Mouse (Mus musculus): ENCODE results near the gene Amigo1.
A peak's percentile ranks its signal among the peaks of the same experiment; 100 is the strongest.
"Not testable (repeated sequence)": the region's sequence is repeated elsewhere in the genome, so short reads cannot be mapped to it uniquely, and the experiment has no call there.

Amigo1 gene

GRCm38 (mm10) chr3:108209946-108210770 is 24.0 kb downstream of the Amigo1 start:
- DNase-seq (ENCODE audit: low spot score in 2 of 2), result peak; percentile 84 to 91

- DNase-seq (ENCODE audit: low spot score in 2 of 2), result no peak
Observed at GRCm38 (mm10) chr3:108210771-108211139, 24.6 kb downstream of the Amigo1 start, which contains the start of gene Atxn7l2. Gene Atxn7l2 (minus strand): TSS chr3:108210934.

- DNase-seq (ENCODE audit: low spot score in 2 of 2), result no peak
Observed at GRCm38 (mm10) chr3:108211845-108212244, 25.7 kb downstream of the Amigo1 start.

DNA sequence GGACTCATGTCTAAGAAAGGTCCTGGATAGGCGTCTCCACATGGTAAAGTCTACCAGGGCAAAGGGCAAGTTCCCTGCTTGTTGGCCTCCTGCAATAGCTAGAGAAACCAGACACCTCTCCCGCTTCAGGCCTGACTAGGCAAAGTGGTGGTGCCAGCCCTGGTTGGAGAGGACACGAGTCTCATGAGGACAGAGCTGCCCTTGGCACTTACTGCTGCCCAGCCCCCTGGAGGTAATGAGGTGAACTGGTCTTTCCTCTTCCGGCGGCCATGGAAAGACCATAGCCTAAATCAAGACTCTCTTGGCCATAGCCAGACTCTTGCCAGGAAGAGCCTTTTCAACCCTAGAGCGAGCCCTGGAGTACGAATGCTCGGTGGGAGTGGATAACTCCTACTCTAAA is 26.3 kb downstream of the Amigo1 start:
- DNase-seq (ENCODE audit: low spot score in 2 of 2), result no peak

DNA sequence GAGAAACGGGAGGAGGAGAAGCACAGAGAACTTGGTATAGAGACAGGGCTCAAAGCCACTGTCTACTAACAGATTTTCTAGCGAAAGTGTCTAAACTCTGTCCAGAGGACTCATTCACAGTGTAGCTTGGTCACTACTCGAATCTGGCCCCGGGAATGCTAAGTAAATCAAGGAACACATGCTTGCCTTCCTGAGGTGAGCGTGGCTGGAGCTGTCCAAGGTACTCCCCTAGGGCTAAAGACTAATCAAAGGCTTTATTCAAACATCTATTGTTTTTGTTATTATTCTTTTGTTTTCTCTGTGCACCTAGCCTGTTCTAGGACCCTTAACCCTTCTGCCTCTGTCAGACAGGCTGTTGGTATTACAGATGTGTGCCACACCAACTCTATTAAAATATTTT is 28.6 kb downstream of the Amigo1 start:
- DNase-seq (ENCODE audit: low spot score in 2 of 2), result no peak

DNA sequence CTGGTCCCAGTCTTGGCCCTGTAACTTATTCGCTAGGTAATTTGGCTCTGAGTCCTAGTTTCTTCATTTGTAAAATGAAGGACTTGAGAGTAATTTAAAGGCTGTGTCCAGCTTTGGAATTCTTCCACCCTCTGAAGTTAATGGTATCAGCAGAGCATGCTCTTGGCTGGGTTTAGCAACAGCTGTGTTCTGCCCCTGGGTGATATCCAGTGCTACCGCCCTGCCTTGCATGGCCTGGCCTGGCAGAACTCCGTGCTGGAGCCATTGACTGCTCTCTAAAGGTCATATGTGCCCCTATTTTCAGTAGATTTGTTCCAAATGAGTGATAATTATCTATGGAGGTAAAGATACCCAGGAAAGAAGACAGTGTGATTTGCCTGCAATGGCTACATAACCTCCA is 34.5 kb downstream of the Amigo1 start:
- no peak for DNase-seq (ENCODE audit: low spot score in 2 of 2)

DNA sequence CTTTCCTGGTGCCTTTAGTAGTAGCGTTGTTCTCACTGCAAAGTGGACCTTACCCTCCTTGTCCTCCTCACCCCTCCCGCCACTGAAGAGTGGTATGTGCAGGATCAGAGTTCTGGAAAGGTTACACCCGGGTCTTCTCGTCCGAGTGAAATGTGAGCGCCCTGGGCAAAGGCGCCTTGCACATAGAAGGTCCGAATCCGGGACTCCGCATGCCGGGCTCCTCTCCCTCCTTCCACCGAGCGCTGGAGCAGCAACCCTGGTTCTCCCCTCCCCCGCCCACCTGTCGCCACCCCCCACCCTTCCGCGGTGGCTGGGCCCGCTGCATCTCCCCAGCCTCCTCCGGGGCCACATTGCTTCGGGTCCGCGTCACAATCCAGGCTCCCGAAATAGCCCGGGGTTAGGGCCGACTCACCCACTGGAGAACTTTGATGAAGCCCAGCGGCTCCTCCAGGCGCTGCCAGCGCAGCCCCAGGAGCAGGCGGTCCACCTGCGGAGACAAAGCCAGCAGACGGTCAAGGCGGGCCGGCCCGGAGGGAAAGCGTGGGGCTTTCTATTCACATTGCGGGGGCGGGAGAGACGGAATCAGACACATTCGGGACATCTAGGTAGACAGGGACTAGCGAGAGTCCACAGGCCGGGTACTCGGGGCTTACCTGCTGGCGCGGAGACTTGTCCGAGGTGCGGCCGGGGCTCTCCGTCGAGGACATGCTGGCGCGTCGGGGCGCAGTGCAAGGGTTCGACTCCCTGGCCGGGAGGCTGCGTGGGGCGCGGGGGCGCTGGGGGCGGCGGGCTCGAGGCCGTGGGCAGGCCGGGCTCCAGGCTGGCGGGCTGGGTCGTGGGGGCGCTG is 39.8 kb downstream of the Amigo1 start:
- DNase-seq (ENCODE audit: low spot score in 2 of 2), result peak in 1 of 2 experiments; percentile 38

- DNase-seq (ENCODE audit: low spot score in 2 of 2), result peak in 1 of 2 experiments; percentile 35
Observed at GRCm38 (mm10) chr3:108226558-108227350, 40.6 kb downstream of the Amigo1 start, which contains the start of gene Sypl2. Gene Sypl2 (minus strand): TSS chr3:108226648.

DNA sequence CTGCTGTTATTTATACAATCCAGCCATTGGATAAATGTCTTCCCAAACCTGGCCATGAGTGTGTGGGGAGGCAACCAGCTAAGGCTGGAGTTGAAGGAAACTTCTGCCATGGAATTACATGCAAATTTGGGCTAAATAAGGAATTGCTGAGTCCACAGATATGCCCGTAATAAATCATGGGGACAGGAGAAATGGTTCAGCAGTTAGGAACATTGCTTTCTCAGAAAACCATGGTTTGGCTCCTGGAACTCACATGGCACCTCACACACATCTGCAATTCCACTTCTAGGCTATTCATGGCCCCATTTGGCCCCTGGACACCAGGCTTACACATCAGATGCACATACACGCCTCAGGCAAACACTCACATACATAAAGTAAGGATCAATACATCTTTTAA is 41.4 kb downstream of the Amigo1 start:
- DNase-seq (ENCODE audit: low spot score in 2 of 2), result no peak

DNA sequence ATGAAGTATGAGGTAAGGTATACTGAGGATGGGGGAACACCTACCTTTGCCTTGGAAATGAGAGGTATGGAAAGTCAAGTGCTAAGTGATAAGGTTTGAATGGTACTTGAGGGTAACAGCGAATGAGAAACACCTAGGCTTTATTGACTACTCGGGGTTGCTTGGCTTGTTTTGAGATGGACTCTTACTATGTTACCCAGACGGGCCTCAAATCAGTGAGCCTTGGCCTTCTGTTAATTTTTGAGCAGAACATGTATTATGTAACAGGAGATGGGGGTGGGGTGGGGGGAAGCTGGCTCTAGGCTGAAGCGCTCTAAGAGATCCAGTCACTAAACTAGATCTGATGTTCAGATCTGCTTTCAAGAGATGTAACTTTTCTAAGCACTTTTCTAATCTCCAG is 45.5 kb downstream of the Amigo1 start:
- no peak for DNase-seq (ENCODE audit: low spot score in 2 of 2)

DNA sequence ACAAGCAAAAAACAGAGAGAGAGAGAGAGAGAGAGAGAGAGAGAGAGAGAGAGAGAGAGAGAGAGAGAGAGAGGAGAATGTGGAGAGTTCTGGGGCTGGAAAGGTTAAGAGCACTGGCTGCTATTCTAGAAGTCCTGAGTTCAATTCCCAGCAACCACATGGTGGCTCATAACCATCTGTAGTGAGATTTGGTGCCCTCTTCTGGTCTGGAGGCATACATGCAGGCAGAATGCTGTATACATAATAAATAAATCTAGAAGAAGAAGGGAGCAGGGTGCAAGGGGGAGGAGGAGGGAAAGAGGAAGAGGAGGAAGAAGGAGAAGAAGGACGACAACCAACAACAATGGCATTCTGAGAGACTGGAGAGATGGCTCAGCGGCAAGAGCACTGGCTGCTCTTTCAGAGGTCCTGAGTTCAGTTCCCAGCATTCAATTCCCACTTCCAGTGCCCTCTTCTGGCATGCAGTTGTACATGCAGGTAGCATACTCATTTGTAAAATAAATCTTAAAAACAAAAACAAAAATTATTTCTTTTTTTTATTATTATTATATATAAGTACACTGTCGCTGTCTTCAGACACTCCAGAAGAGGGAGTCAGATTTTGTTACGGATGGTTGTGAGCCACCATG is 51.5 kb downstream of the Amigo1 start:
- not testable (repeated sequence) for DNase-seq (ENCODE audit: low spot score in 2 of 2)

DNA sequence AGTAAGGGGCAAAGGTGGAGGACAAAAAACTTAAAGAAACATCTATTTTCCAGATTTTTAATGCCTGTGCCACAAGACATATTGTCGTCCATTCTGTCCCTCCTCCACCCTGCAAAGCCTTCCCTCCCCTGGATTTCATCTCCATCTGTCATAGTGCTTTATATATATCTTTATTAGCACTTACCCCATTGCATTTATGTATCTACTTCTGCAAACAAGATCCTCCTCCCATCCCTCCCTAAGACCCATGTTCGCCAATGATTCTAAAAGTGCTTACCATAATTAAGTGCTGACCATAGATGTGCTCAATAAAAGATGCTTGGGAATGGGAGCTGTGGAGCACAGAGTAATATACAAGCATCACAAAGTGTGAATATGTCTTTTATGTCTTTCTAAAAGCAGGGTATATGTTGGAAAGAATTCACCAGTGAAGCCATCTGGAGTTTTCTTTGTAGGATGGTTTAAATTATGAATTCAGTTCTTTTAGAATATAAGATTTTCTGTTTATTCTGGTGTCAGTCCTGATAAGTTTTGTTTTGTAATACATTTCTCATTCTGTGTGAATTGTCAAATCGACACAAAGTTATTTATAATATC is 55.2 kb downstream of the Amigo1 start:
- no peak for DNase-seq (ENCODE audit: low spot score in 2 of 2)
